Mouse (Mus musculus) adrenal gland, postnatal 10 days (tissue): ENCODE data around the gene Rxfp4. TPM values are rescaled to one million over a fixed set of nuclear protein-coding genes. Genes with fewer than 3 reads are reported as not detected.
A peak's percentile ranks its signal among the peaks of the same experiment; 100 is the strongest.

Experiments used
- DNase-seq: peaks from one replicate; pipeline ENCODE4 v3.0.0; 2021; ENCODE audit warnings: mixed read lengths
- long read RNA-seq, 2 experiments: library from polyadenylated mRNA; stranded (forward); transcript quantifications; one replicate each; pipeline ENCODE4 v2.0.0; 2021
- total RNA-seq, 2 experiments: library from RNA; stranded (reverse); gene quantifications; 2 replicates each; pipeline ENCODE4 v1.2.3; 2021

The Rxfp4 gene
- not detected for total RNA-seq
- long read RNA-seq, experiment 1: 0 reads
- long read RNA-seq, experiment 2: 0 reads

DNA sequence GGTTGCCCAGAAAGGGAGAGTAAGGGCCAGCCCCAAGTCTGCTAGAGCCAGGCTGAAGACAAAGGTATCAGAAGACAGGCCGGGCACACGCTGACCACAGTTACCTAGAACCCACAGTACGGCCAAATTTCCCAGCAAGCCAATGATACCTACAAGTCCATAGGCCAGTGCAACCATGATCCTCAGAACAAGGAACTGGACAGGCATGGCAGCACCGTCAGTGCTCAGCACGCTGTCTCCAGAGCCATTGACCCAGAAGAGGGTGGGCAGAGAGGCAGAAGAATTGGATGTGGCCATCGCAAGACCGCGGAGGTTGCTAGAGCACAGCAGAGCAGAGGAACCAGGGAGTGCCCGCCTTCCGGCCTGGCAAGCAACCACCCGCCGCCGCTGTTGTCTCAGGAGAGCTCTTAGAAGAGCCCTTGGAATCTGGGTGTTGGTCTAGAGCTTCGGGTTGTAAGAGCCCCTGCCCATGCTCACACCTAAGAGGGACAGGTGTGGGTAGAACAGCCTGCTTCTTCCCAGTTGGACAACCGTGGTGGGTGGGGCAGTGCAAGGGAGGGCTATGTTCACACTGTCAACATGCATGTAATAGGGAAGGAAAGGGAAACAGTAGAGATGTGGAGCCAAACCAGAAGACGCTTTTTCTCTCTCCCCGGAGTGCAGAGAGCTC is at the start of gene Rxfp4:
Rxfp4 (minus strand) TSS at position 297 of the 670 bp plus-strand sequence.
- no peak for DNase-seq

DNA sequence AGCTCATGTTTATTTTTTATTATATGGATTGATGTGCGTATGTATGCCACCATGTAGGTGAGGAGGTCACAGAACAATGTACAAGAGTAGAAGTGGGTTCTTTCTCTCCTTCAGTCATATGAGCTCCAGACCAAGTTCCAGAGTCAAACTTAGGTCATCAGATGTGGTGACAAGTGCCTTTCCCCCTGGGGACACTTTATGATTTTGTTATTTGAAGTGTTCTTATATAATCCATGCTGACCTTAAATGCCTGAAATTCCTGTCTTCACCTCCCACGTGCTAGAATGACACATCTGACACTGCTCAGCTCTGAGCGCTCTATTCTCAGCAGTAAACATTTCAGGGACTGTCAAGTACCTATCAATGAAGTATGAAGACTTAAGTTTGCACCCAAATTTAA is 48.3 kb upstream of the Rxfp4 start:
- no peak for DNase-seq

DNA sequence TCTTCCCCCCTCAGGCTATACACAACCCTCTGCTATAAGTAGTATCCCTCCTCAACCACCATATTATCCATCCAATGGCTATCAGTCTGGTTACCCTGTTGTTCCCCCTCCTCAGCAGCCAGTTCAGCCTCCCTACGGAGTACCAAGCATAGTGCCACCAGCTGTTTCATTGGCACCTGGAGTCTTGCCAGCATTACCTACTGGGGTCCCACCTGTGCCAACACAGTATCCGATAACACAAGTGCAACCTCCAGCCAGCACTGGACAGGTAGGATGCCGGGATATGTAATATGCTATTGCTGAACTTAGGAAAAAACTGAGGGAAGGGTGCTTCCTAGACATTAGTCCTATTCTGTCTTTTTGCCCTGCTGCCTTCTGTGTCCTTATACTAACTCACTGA is 47.3 kb upstream of the Rxfp4 start:
- DNase-seq: no peak

DNA sequence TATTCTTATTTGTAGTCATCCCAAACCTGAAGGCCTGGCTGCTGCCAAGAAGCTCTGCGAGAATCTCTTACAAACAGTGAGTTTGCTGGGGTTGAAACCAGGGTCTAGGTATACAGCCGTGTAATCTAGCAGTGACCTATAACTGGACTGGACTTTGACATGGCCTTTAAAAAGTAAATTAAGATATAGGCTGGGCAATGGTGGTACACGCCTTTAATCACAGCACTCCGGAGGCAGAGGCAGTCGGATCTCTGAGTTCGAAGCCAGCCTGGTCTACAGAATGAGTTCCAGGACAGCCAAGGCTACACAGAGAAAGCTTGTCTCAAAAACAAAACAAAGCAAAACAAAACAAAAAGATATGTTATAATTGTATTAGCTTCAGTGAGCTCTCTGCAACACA is 45.9 kb upstream of the Rxfp4 start:
- no peak for DNase-seq

DNA sequence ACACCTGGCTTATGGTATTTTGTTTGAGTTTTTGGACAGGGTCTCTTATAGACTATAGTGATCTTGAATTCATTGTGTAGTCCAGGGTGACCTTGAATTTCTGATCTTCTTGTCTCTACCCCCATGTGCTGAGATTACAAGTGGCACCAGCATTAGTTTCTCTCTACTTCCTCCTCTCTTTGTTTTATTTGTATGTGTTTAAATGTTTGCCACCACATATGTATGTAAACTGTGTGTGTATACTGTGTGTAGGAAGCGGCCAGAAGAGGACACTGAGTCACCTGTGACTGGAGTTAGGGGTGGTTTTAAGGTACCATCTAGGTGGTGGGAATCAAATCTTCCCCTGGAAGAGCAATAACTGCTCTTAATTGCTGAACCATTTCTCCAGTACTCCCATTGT is 45.1 kb upstream of the Rxfp4 start:
- no peak for DNase-seq

DNA sequence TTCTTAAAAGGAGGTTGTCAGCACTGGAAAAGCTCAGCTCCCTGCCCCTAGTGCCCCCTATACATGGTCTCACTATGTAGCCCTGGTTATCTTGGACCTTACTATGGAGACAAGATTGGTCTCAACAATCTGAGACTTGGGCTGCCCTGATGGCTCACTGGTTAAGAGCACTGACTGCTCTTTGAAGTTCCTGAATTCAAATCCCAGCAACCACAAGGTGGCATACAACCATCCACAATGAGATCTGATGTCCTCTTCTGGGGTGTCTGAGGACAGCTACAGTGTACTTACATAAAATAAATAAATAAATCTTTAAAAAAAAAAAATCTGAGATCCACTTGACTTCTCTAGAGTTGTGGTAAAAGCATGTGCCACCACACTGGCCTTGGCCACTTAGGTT is 42.6 kb upstream of the Rxfp4 start:
- DNase-seq: no peak

DNA sequence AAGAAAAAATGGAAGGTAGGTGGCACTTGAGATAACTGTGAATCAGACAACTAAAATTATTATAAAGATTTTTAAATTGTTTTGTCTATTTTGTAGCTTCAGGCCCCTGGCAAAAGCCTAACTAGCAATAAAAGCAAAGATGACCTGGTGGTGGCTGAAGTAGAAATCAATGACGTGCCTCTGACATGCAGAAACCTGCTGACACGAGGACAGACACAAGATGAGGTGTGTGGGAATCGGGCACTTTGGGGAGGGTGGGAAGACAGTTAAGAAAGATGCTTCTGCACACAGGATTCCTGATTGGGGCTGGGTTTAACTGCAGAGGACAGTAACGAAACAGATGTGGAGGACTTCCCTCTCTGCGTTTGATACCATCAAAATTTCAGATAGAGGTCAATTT is 36.1 kb upstream of the Rxfp4 start:
- no peak for DNase-seq

DNA sequence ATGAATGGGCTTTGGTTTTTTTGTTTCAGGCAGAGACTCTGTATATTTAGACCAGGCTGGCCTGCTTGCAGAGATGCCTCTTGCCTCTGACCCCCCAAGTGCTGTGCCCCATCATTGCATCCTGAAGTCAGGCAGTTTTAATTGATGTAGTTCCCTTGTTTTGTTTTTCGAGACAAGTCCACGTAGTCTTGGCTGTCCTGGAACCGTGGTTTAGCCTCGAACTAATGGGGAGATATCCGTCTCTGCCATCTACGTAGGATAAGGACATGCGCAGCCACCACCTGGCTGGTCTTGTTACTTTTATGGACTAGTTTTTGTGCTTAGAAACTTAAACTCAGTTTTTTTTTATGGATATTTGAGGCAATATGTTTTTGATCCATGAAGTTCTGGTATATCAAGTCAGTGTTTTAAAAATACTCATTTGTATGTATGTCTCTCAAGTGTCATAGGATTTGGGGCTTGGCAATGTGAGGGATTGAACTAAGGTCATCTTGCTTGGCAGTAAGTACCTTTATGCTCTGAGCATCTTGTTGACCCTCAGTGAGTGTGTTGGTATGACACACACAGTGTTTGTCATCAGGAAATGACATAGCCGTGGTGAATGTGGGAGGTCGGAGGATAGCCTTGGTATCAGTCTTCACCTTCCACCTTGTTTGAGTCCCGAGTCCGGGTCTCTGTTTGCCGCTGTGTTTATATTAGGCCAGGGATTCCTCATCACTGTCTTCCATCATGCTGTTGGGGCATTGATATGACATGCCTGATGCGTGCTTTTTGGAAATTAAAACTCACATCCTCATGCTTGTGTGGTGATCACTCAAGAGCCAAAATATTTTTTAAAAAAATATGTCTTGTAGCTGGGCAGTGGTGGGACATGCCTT is 34.0 kb upstream of the Rxfp4 start:
- peak; percentile 16 for DNase-seq

DNA sequence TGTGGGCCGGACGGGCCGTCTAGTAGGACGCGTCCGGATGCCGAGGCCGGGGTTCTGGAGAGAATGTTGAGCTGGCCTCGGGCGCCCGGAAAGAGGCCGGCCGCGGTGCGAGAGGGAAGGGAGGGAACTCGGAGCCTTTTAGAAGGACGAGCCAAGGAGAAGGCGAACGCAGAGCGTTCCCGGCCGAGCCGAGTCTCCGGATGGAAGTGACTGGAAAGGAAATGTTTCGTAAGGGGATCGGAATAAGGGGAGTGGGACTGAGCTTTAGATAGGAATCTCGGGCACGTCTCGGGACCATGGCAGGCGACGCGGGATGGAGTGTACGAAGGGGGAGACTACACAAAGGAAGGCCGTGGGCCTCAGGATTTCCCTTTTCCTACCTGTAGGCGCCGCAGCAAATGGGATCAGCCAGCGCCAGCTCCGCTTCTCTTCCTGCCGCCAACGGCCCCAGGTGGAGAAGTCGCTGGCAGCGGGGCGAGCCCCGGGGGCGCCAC is 33.1 kb upstream of the Rxfp4 start:
- DNase-seq: no peak

DNA sequence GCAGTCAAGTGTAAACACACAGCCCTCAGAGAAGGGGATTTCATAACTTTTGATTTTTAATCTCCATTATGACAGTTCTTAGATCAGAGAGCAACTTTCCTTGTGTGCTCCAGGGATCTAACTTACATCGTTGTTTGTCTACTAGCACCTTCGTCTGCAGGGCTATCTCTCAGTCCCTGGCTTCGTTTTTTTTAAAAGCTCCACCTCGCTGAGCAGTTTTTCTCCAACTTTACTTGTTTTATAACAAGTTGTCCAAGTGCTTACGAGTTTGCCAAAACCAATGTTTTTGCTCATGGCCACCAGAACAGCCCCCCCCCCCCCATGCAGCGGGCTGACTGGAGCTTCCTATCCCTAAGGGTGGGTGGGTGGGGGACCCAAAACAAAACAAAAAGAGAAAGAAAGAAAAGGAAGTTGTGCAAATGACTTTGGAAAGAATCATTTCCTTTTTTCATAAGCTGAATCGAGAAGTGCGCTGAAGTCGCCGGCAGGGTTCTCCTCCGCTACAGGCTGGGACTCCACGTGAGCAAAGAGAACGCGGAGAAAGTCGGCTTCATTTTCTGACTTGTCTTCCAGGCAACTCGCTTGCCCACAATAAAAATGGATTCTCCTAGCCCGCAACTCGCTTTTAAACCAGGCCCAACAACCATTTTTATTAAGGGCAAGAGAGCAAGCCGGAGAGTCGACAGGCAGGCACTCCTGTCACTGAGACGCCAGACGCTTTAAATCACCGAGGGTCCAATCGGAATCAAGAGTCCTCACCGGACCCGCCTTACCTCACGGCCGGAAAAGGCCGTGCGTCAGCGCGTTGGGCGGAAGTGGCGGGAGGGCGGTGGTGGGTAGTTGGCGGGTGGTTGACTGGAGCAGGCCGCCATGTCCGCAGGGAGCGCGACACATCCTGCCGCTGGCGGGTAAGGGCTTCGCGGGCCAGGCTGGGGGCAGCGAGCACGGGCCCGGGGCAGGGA is 32.3 kb upstream of the Rxfp4 start, which contains the start of gene Khdc4:
Khdc4 (plus strand) TSS at position 824 of the 962 bp plus-strand sequence.
- DNase-seq: peak; percentile 97

DNA sequence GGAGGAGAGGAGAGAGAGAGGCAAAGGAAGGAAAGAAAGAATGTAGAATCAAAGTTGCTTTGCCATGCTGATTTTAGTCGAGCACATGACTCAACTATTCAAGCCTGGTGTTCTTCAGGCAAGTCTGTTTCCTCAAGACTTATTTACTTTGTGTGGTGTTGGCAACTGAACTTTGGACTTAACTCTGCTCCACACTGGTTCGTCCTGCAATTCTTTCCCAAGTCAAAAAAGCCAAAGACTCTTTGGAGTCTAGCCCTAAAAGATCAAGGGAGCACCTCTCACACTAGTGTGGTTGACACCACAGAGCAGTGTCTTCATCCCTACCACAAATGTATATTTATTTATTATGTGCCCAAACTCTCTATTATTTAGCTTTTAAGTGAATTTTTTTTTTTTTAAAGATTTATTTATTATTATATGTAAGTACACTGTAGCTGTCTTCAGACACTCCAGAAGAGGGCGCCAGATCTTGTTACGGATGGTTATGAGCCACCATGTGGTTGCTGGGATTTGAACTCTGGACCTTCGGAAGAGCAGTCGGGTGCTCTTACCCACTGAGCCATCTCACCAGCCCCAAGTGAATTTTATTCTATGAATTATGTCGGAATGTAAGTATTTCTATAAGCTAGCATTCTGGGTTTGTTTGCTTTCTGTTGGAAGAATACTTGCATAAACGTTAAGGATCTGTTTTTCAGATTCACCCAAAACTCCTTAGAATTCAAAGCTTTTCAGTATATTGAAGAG is 31.5 kb upstream of the Rxfp4 start:
- DNase-seq: no peak

DNA sequence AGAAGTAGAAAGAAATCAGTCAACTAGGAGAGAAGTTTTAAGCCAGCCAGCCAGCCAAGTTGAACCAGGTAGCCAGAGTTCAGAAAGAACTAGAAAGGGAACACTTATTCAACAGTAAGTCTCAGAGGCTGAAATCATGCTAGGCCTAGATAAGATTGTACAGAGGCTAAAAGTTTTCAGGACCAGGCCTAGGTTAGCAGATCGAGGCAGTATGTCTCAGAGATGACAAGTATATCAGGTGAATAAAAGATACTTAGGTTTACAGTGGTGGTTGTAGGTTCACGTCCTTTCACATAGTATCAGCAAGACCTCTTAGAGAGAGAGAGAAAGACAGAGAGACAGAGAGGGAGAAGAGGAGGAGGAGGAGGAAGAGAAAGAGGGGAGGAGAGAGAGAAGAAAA is 30.9 kb upstream of the Rxfp4 start:
- no peak for DNase-seq

DNA sequence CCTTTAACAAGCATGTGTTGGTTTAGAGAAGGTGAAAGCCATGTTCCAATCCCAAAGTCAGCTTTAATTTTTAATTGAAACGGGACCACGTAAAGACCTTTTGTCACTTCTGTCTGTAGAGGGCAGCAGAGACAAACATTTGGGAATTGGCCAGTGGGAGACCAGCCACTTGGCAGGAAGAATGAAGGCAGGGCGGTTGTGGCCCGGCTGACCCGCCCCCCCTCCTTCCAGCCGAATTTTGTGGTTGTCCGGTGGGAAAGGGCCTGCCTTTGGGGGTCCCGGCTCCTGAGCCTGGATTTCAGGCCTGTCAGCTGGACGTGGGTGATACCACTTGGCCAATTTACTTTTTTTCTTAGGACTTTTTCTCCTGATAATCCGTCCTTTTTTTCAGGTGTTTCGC is 24.5 kb upstream of the Rxfp4 start:
- peak; percentile 82 for DNase-seq

DNA sequence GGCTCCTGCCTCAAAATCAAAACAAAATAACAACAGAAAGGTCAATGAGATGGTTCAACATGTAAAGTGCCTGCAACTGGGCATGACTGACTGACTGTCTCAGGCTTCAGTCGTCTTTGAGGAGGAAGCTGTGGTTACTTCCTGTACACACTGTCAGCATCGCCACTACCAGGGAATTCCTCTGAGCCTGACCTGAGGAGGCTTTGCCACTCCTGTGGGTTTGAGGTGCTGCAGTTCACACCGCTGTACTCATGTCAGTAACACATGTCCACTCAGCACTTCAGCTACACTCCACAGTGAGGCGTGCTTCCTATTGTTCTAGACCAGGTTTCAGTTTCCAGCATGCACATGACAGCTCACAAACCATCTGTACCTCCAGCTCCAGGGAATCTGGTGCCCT is 11.2 kb upstream of the Rxfp4 start:
- DNase-seq: no peak

DNA sequence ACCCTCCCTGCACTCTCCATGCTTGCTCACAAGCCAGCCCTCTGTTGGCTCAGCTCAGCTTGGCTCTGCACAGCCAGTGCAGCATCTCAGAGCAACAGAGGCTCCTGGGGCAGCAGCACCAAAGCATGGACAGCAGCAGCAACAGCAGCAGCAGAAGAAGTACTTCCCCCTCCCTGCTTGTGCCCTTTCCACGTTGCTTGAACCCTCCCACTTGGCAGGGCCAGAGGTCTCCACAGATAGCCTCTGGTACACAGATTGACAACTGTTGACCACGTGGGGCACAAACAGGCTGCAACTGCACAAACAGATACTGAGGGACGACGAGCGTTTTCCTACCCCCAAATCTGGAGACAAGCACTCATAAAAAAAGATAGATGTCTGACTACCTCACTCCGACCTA is 6.9 kb upstream of the Rxfp4 start:
- DNase-seq: peak; percentile 1

DNA sequence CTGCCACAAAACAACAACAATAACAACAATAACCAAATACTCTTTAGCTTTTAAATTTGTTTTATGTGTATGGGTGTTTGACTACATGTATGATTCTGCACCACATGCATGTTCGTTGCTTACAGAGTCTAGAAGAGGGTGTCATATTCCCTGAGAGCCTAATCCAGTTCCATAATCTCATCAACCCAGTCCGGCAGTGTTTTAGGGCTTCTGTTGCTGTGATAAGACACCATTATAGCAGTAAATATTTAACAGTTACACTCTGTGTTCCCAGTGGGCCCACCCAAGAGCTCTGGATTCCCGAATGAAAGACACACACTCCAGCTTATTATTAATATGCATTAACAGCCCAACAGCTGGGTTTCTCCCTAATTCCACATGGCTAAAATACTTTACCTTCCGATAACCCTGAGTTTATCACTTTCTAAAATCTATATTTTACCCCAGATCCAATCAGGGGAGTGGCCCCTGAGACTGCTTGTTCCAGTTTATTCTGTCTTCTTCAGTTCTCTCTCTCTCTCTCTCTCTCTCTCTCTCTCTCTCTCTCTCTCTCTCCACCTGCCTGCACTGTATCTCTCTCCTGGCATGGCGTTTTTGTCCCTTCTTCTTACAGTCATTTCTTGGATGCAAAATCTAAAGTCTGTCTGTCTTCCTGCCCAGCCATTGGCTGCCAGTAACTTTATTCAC is 5.6 kb upstream of the Rxfp4 start:
- DNase-seq: no peak

DNA sequence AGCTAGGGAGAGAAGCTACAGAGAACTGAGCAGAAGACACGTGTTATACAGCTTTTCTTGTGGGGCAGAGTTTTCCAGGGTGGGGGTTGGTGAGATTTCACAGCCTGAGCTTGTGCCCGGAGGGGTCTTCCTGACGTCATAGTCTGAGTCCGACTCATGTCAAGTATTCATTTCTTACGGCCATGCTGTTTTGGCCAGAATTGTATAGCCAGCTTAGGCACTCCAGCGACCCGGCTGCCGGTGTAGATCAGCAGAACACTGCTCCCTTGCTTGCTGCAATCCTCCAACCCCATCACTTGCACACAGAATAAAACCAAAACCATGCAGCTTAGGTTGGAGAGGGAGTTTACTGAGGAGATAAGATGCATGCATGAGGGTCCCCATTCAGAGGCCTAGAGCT is 2.7 kb upstream of the Rxfp4 start:
- no peak for DNase-seq

DNA sequence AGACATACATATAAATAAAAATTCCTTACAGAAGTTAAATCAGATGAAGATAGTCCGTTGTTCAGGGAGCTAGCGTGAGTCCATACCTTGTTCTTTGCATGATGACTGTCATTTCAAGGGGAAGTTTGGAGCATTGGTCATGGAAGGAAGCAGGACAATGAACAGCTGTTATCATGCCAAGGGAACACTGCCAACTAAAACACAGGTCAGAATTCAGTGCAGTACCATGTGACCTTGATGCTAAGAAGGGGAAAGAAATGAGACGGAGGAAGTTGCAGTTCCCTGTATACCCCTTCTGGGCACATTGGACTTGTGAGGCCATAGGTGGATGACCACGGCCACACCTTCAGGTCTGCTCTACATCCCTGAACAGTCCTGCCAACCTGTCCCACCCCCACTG is 1.7 kb upstream of the Rxfp4 start:
- peak; percentile 36 for DNase-seq

DNA sequence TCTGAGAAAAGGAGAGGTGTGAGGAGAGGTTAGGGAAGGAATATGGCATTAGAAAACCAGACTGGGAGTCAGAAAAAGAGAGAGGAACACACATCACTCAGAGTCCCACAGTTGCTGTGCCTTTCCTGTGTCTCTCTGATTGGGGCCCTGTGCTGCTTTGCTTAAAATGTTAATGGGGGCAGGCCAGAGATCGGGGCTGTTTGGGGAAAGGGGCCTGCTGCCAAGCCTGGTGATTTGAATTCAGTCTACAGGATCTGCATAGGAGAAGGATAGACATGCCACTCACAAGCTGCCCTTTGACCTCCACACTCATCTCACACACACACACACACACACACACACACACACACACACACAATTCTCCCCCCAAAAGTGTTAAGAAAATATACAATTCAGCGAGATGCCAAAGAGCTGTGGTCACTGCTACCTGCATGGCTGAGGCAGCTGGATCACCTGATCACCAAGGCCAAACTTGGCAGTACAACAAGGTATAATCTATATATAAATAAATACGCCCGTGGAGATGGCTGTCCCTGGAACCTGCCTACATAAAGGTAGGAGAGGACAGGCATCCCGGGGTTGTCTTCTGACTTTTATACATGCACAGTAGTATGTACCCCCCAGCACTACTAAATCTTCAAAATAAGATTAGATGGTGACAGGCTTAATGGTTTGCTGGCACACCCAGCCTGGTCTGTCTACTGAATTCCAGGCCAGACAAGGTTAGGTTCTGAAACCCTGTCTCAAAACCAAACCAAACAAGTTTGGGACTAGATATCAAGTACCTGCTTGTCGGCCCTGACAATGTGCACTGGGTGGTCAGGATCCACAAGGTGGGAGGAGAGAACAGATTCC is 801 bp upstream of the Rxfp4 start:
- peak; percentile 3 for DNase-seq
